Mouse (Mus musculus) liver, adult (tissue): ENCODE results near the gene Nt5c2.

ENCODE experiments used
- GATA4 ChIP-seq: IDR thresholded peaks from 2 replicates; pipeline ENCODE4 v1.6.1; 2014; ENCODE audit warnings: mild to moderate bottlenecking, low read length; ENCODE audit not compliant: insufficient replicate concordance

Nt5c2 gene

DNA sequence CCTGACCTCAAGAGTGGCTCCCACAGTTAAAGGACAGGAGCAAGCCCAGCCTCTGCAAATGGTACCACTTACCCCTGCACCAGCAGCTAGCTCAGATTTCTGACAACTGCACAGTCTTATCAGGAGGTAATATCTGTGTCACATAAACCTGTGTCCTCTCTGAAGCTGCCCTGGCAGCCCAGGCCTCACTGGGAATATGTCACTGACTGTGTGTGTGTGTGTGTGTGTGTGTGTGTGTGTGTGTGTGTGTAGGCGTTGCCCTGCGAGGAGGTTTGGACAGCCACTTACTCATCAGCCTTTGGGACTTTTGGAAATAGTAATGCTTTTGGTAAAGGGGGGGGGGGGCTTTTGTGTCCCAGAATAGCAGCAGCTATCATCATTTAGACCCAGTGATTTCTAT, 171.9 kb downstream of the Nt5c2 start:
- TF ChIP-seq GATA4: no peak

DNA sequence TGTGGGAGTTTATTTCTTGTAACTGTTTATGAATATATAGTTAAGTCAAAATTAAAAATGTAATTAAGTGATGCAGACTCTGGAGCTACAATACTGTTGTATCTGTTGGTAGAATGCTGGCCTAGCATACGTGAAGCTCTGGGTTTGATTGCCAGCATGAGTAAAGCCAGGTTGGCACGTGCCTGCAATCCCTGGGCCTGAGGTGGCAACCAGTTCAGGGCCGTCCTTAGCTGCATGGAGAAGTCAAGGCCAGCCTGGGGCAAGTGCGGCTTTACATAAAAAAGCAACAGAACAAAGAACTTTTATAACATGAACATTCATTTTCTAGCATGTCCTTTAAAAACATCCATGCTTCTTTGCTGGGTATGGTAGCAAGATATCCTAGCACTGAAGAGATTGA, 173.9 kb downstream of the Nt5c2 start:
- no peak for TF ChIP-seq GATA4

DNA sequence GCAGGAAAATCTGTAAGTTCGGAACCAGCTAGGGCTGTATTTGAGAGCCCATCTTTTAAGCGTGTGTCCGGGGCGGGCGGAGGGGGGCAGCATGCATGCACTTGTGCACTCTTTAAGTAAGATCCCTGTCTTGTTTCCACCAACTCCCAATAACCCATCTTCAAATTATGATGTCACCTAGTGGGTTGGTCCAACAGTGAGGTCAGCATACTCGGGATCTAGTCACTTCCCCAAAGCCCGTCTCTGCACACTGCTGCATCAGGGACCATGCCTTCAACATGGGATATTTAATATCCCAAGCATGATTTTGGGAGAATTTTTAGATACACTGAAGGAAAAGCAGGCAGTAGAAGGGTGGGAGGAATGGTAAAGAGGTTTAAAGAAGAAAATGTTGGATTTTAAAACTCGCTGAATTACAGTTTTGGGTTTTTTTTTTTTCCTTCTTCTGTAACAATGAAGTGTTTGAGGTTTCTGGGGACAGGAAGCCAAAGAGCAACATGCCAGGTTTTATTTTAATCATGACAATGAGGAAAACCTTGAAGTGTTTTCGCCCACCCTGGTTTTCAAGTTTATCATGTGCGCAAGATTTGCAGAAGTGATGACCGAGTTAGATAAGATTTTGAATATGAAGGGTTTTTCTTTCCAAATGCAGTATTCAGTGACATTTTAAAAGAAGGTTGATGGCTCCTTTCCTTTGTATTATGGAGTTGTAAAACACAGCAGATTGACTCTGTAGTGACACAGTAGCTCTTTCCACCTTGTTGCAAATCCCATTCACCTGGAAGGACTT, 177.5 kb downstream of the Nt5c2 start:
- TF ChIP-seq GATA4: no peak

DNA sequence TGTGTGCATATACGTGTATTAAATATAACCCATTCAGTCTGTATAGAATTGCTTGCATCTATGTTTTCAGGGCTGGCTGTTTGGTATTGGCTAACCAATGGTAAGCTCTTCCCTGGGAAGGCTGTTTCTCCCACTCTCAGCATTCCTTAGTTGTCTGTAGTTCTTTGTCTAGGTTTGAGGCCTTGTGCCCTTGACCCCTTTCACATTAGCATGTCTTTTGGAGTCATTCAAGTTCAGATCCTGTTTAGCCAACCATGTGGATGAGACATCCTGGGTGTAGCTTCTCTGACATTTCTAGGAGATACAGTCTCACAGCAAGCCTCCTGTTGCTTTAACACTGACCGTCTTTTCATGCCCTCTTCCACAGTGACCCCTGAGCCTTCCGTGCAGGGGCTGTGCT, 178.9 kb downstream of the Nt5c2 start:
- TF ChIP-seq GATA4: no peak

DNA sequence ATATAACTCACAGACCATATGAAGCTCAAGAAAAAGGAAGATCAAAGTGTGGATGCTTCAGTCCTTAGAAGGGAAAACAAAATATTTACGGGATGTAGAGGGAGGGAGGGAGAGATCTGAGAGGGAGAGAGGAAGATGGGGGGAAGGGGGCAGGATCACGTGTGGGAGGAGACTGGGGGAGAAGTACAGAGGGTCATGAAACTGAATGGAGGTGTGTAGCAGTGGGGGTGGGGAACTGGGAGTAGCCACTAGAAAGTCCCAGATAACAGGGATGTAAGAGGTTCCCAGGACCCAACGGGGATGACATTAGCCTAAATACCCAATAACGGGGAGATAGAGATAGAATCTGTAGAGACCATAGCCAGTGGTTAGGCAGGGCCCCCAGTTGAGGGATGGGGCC, 179.6 kb downstream of the Nt5c2 start:
- no peak for TF ChIP-seq GATA4

DNA sequence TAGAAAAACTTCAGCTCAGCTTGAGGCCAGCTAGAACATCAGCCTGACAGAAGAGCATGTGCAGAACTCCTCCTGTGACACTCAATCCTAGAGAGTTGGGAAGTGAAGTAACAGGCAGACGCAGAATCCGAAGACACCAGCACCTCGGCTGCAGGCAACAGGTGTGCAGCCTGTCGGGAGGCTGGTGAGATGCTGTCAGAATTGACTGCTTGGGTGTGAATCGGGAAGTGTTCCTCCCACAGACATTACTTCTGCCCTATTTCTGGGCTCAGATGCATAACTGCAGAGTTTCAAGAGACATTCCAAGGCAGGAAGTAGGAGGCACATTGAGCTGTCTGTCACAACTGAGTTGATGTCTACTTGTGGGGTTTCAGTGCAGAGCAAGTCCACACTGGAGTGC, 180.7 kb downstream of the Nt5c2 start:
- TF ChIP-seq GATA4: no peak
